Mouse (Mus musculus) small intestine, adult 2 months (tissue): ENCODE data around the gene Snupn.

Experiments
- CTCF ChIP-seq: fragments of 200-500 bp; IDR thresholded peaks from 2 replicates; pipeline ENCODE4 v1.5.1; 2012; ENCODE audit warnings: low read depth, mild to moderate bottlenecking, control low read depth, inconsistent platforms, low read length, moderate library complexity, mixed read lengths; ENCODE audit not compliant: insufficient replicate concordance, insufficient read length; ENCODE audit errors: extremely low read depth
- POLR2A ChIP-seq: fragments of 200-500 bp; IDR thresholded peaks from 2 replicates; pipeline ENCODE4 v1.6.1; 2012; ENCODE audit warnings: low read depth, mild to moderate bottlenecking, control low read depth, inconsistent platforms, low read length, moderate library complexity

DNA sequence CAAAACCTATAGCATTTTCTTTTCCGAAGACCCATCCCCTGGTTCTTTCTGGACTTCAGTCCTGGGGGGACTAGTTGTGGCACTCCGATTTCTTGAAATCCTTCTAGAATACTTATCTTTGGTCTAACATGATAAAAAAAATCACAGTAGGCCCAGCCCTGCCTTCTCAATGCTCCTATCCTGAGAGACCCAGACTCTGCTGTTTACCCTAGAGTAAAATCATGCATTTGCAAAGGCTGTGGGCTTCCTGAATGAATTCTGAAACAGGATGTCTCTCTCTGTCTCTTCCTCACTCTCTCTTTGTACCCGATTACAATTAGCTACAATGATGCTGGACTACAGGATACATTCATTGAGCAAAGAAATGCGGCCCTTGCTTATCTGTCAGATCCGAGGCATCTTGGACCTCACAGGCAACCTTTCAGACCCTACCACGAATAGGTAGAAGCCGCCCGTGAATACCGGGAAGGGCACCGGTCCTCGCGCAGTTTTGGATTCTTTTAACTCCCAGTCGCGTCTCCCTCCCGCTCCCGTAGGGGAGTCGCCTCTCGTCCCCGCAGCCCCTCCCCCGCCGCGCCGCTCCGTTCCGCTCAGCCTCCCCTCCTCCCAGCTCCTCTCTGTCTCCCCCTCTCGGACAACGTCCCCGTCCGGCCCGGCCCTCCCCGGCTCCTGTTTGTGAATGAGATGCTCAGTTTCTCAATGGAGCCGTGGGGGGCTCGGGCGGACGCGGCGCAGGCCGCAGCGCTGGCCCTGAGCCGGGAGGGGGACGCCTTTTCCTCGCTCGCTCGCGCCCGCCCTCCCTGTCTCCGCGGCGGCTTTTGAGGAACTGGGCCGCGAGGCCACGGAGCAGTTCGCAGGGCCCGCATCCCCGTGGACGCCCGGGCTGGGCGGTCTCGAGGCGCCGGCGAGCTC, 43.9 kb downstream of the Snupn start, which contains the start of gene Ptpn9:
- TF ChIP-seq CTCF (peak; percentile 54; the same call in 1 of the 2 replicates), POLR2A (no peak)
